Mouse (Mus musculus): ENCODE measurements at regions not wholly inside any gene's neighbourhood (a gene's known extent, or its start where the extent isn't known, plus 50 kb on each side); places are given as distances from the start of the nearest gene placed in this dataset.

GRCm38 (mm10) chr2:72600723-72601122 lies 124.8 kb downstream of the Cdca7 start:
- no peaks in the 10 kb centered on the region for H3K9me3 ChIP-seq (replicated peaks; ENCODE audit: insufficient read depth, low read length)
- no peak overlapping the region for H3K4me3 ChIP-seq (ENCODE audit: control insufficient read depth in 1 of 2, insufficient read depth in 1 of 2, low read depth in 2 of 2, low read length in 2 of 2)

DNA sequence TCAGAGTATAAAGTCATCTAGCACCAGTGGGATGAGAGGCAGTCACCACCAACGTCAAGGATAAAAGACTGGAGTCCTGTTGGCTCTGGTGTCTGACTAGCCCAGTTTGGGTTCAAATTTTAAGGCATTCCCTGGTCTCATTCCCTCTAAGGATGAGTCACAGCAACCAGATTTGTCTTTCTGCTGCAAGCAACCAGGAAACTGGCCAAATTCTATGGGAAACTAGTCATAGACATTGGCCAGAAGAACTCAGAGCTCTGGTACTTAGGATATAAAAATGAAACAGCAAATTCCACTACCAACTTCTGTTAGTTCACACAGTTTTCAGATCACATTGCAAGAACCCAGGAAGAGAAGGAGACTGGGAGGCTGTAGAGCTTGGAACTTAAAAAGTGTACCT lies 126.2 kb downstream of the Cdca7 start:
- H3K9me3 ChIP-seq (replicated peaks; ENCODE audit: insufficient read depth, low read length): no peaks in the 10 kb centered on the region
- H3K27me3 ChIP-seq (ENCODE audit: control insufficient read depth in 1 of 2, insufficient read depth in 2 of 2, low read length in 2 of 2): peaks cover 26 to 27% of the 10 kb centered on the region in 2 experiments
- no peak overlapping the region for H3K27ac ChIP-seq (ENCODE audit: control insufficient read depth, low read depth, low read length)
- H3K4me1 ChIP-seq (ENCODE audit: control insufficient read depth in 1 of 2, insufficient read depth in 2 of 2, low read length in 2 of 2): no peaks in the 10 kb centered on the region
- no peak overlapping the region for H3K4me3 ChIP-seq (ENCODE audit: control insufficient read depth in 1 of 2, insufficient read depth in 1 of 2, low read depth in 2 of 2, low read length in 2 of 2)
- no peaks in the 10 kb centered on the region for H3K36me3 ChIP-seq (ENCODE audit: control insufficient read depth in 1 of 2, insufficient read depth in 2 of 2, low read length in 2 of 2)
- DNase-seq (ENCODE audit: low read depth, low spot score): no peak
- TF ChIP-seq RAD21 (IDR thresholded peaks at IDR 0.05; ENCODE audit: low read depth, low read length) (no peak), CHD2 (IDR thresholded peaks at IDR 0.05; ENCODE audit: low read length) (no peak), POLR2AphosphoS2 (IDR thresholded peaks at IDR 0.05; ENCODE audit: low read length) (no peak), USF1 (IDR thresholded peaks at IDR 0.05; ENCODE audit: low read depth, low read length) (no peak), MYC (IDR thresholded peaks at IDR 0.05; ENCODE audit: low read depth, low read length) (no peak), MAX (IDR thresholded peaks at IDR 0.05; ENCODE audit: low read length) (no peak), MAZ (IDR thresholded peaks at IDR 0.05; ENCODE audit: low read depth, low read length) (no peak), CHD1 (IDR thresholded peaks at IDR 0.05; ENCODE audit: low read depth, low read length) (no peak), TAL1 (IDR thresholded peaks at IDR 0.05; ENCODE audit: low read length) (no peak), UBTF (IDR thresholded peaks at IDR 0.05; ENCODE audit: borderline replicate concordance, insufficient read depth, low read depth, low read length) (no peak), POLR2A (IDR thresholded peaks at IDR 0.05; ENCODE audit: control insufficient read depth in 1 of 2, insufficient read depth in 1 of 2, low read depth in 1 of 2, low read length in 2 of 2, poor library complexity in 1 of 2) (no peak), CTCF (IDR thresholded peaks at IDR 0.05 in 2 of 3, conservative IDR thresholded peaks at IDR 0.05 in 1 of 3; ENCODE audit: control insufficient read depth in 1 of 3, insufficient read depth in 1 of 3, low read depth in 2 of 3, low read length in 3 of 3, poor library complexity in 1 of 3, severe bottlenecking in 1 of 3) (no peak), KAT2A (conservative IDR thresholded peaks at IDR 0.05; ENCODE audit: low read depth, low read length) (no peak), POLR2AphosphoS5 (IDR thresholded peaks at IDR 0.05; ENCODE audit: borderline replicate concordance, low read depth, low read length) (no peak), USF2 (IDR thresholded peaks at IDR 0.05; ENCODE audit: borderline replicate concordance in 1 of 2, insufficient read depth in 1 of 2, low read depth in 1 of 2, low read length in 2 of 2) (no peak), MAFK (IDR thresholded peaks at IDR 0.05; ENCODE audit: borderline replicate concordance, low read depth, low read length) (no peak), GATA1 (IDR thresholded peaks at IDR 0.05; ENCODE audit: low read depth, low read length) (no peak)
- H3K79me2 ChIP-seq (ENCODE audit: control insufficient read depth, insufficient read depth, low read length, poor library complexity): no peaks in the 10 kb centered on the region
- no peak overlapping the region for H3K9ac ChIP-seq (ENCODE audit: control insufficient read depth, low read depth, low read length, poor library complexity, severe bottlenecking)

More at GRCm38 (mm10) chr2:72600723-72601122, 124.8 kb downstream of the Cdca7 start:
- no peak overlapping the region for H3K9ac ChIP-seq (ENCODE audit: control insufficient read depth, low read depth, low read length, poor library complexity, severe bottlenecking)
- H3K4me1 ChIP-seq (ENCODE audit: control insufficient read depth in 1 of 2, insufficient read depth in 2 of 2, low read length in 2 of 2): no peaks in the 10 kb centered on the region
- peaks cover 19% of the 10 kb centered on the region in 2 experiments for H3K27me3 ChIP-seq (ENCODE audit: control insufficient read depth in 1 of 2, insufficient read depth in 2 of 2, low read length in 2 of 2)
- H3K27ac ChIP-seq (ENCODE audit: control insufficient read depth, low read depth, low read length): no peak overlapping the region
- DNase-seq (ENCODE audit: low read depth, low spot score): no peak
- H3K36me3 ChIP-seq (ENCODE audit: control insufficient read depth in 1 of 2, insufficient read depth in 2 of 2, low read length in 2 of 2): no peaks in the 10 kb centered on the region
- no peaks in the 10 kb centered on the region for H3K79me2 ChIP-seq (ENCODE audit: control insufficient read depth, insufficient read depth, low read length, poor library complexity)
- TF ChIP-seq CHD1 (IDR thresholded peaks at IDR 0.05; ENCODE audit: low read depth, low read length) (no peak), HCFC1 (IDR thresholded peaks at IDR 0.05; ENCODE audit: low read depth, low read length) (no peak)

Data from MEL (cell line).